Mouse (Mus musculus): ENCODE data around the gene Gramd1c.

DNA sequence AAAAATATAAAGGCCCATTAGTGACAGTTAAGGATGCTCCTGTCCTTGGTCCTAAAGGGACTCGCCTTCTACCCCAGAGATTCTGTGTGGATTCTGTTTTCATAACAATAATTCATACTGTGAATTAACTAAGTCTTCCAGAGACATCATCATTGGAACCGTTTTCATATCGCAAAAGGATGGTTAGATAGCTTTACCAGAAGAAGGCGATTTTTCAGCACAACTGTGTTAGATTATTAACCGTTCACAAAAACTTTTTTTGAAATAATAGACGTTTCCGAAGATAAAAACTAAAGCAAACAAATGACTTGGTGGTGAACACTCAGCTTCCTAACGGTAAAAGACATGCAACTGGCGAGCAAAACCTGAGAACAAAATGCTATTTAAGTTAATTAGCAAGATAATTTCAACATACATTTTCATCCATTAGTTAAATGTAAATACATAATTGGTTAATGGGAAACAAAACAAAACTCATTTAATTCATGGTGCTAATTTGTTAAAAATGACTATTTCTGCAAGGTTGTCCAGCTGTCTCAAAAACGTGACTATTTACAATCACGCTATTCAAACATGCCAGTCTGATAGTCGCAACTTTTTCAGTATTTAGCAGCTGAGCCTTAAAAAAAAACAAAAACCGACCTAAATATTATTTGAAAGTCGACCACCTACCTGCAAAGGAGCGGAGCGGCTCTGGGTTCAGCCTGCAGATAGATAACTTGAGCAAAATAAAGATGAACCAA, 47.6 kb downstream of the Gramd1c start:
- TF ChIP-seq CTCF (IDR thresholded peaks at IDR 0.05; ENCODE audit: insufficient read depth, low read length) (no peak), POLR2A (IDR thresholded peaks at IDR 0.05; ENCODE audit: borderline replicate concordance, extremely low read depth, low read depth, low read length) (no peak)

Data from lung, adult 2 months (tissue).